ENCODE assay signal across 14 mouse cellular contexts in genomic region chr7:132897258-132897657, GRCm38 (mm10). TPM values are rescaled to one million over a fixed set of nuclear protein-coding genes. Genes with fewer than 3 reads are reported as not detected.
DNase-seq lines count a peak whose midpoint lies in the region; ATAC-seq and TF ChIP-seq lines count a peak whose summit lies in the region.
"Had no signal": no experiment of that assay in that cellular context is flagged by ENCODE, and none has a peak within 500 bp of the region (broad histone marks: within the 10 kb centered on the region; RNA-seq: fewer than 3 reads in every experiment).

No protein-coding gene starts in this region.

- no peak for TF ChIP-seq POLR2A in ES-Bruce4 (IDR thresholded peaks at IDR 0.05; ENCODE audit: insufficient read depth, low read length)

- peak; percentile 56 for TF ChIP-seq CTCF in layer of hippocampus, adult 2 months (conservative IDR thresholded peaks at IDR 0.05)
- TF ChIP-seq CTCF in ES-Bruce4 (IDR thresholded peaks at IDR 0.05; ENCODE audit: low read depth, low read length), result peak; percentile 75

- no peaks in the 10 kb centered on the region for H3K9me3 ChIP-seq in ES-Bruce4 (replicated peaks; ENCODE audit: control insufficient read depth, insufficient read depth, low read length, poor library complexity, severe bottlenecking)
- H3K9me3 ChIP-seq: hindbrain, embryonic 10.5 days; midbrain, embryonic 10.5 days had no signal

- H3K27me3 ChIP-seq in ES-Bruce4 (ENCODE audit: control insufficient read depth, insufficient read depth, low read length, poor library complexity, severe bottlenecking), result no peaks in the 10 kb centered on the region
- H3K27me3 ChIP-seq: Patski had no signal

- H3K4me3 ChIP-seq in layer of hippocampus, adult 2 months, result no peak overlapping the region
- no peak overlapping the region for H3K4me3 ChIP-seq in ES-Bruce4 (ENCODE audit: low read depth, low read length)
- H3K4me3 ChIP-seq: hindbrain, embryonic 10.5 days; midbrain, embryonic 10.5 days had no signal

- TF ChIP-seq EP300 in ES-Bruce4 (IDR thresholded peaks at IDR 0.05; ENCODE audit: insufficient read depth, low read depth, low read length), result no peak

- DNase-seq in CD4-positive, CD25-positive, alpha-beta regulatory T cell, adult 2 months (ENCODE audit: low read depth, low spot score), result peak; percentile 32
- no peak for DNase-seq in layer of hippocampus, adult 2 months (ENCODE audit: low spot score in 2 of 2)
- DNase-seq in layer of hippocampus, adult 9-11 months, result no peak
- no peak for DNase-seq in adrenal gland, postnatal 25 days
- no peak for DNase-seq in urinary bladder, adult 2 months (ENCODE audit: low spot score)
- DNase-seq: left cerebral cortex, postnatal 4 days; lung, embryonic 14.5 days; right cerebral cortex, postnatal 14 days had no signal

- ATAC-seq in CD4-positive, CD25-positive, alpha-beta regulatory T cell, adult 4 months, result no peak
- 0 out of 2 replicates have a peak, but pooled peaks have one; percentile 47 for ATAC-seq in erythroblast, adult 5-6 weeks (replicated peaks; ENCODE audit: low FRiP score, poor library complexity, severe bottlenecking)
- ATAC-seq: Patski had no signal

- H3K36me3 ChIP-seq in ES-Bruce4 (ENCODE audit: control insufficient read depth, insufficient read depth, low read length, poor library complexity, severe bottlenecking), result no peaks in the 10 kb centered on the region
- H3K36me3 ChIP-seq: hindbrain, embryonic 10.5 days; midbrain, embryonic 10.5 days had no signal

- no peak overlapping the region for H3K9ac ChIP-seq in ES-Bruce4 (ENCODE audit: low read depth, poor library complexity, severe bottlenecking)
- H3K9ac ChIP-seq: lung, embryonic 14.5 days had no signal

- H3K27ac ChIP-seq in layer of hippocampus, adult 2 months, result no peak overlapping the region
- no peak overlapping the region for H3K27ac ChIP-seq in ES-Bruce4 (ENCODE audit: insufficient read depth, low read length)
- H3K27ac ChIP-seq: hindbrain, embryonic 10.5 days; midbrain, embryonic 10.5 days had no signal

- H3K4me1 ChIP-seq in ES-Bruce4 (ENCODE audit: control insufficient read depth, insufficient read depth, low read length), result peaks cover 2% of the 10 kb centered on the region
- H3K4me1 ChIP-seq: midbrain, embryonic 10.5 days had no signal

RNA-seq across cellular contexts. Expression of gene Zranb1, which starts 33.7 kb away (rescaled TPM):
- 10 to 100 TPM; 11.4 to 15.4 TPM for polyA plus RNA-seq in CD4-positive, CD25-positive, alpha-beta regulatory T cell, adult 4 months (2017; shearing (Covaris generic))
- total RNA-seq in layer of hippocampus, adult 2 months (2021), result 10 to 100 TPM; 45.9 to 46.3 TPM
- 28.9 and 29.9 TPM in 2 replicates for polyA plus RNA-seq in ES-Bruce4 (2011; ENCODE audit: insufficient read depth, insufficient read length, low read depth, missing spikeins)
- 27.5 and 29.9 TPM in 2 replicates for total RNA-seq in erythroblast, adult 5-6 weeks (2015; ENCODE audit: low replicate concordance)
- 46.0 and 59.7 TPM in 2 replicates for total RNA-seq in erythroblast, adult 5-6 weeks (2017; ENCODE audit: low replicate concordance)
- total RNA-seq in adrenal gland, postnatal 25 days (2021), result 33.3 and 38.6 TPM in 2 replicates
- polyA plus RNA-seq in urinary bladder, adult 2 months (2012; rRNA removed), result 22.4 and 24.2 TPM in 2 replicates

RNA-seq across cellular contexts. Expression of gene Abraxas2, which starts 38.2 kb away (rescaled TPM):
- polyA plus RNA-seq in CD4-positive, CD25-positive, alpha-beta regulatory T cell, adult 4 months (2017; shearing (Covaris generic)), result 10 to 100 TPM; 35.2 to 37.9 TPM
- total RNA-seq in layer of hippocampus, adult 2 months (2021), result 10 to 100 TPM; 28.8 to 30.3 TPM
- 43.4 and 44.7 TPM in 2 replicates for polyA plus RNA-seq in ES-Bruce4 (2011; ENCODE audit: insufficient read depth, insufficient read length, low read depth, missing spikeins)
- 14.6 and 15.3 TPM in 2 replicates for total RNA-seq in erythroblast, adult 5-6 weeks (2015; ENCODE audit: low replicate concordance)
- 7.2 and 10.6 TPM in 2 replicates for total RNA-seq in erythroblast, adult 5-6 weeks (2017; ENCODE audit: low replicate concordance)
- 35.4 and 39.5 TPM in 2 replicates for total RNA-seq in adrenal gland, postnatal 25 days (2021)
- 24.0 and 24.7 TPM in 2 replicates for polyA plus RNA-seq in urinary bladder, adult 2 months (2012; rRNA removed)

RNA-seq across cellular contexts. Expression of gene Eef1akmt2, which starts 44.8 kb away (rescaled TPM):
- 10 to 100 TPM; 55.3 to 58.5 TPM for polyA plus RNA-seq in CD4-positive, CD25-positive, alpha-beta regulatory T cell, adult 4 months (2017; shearing (Covaris generic))
- total RNA-seq in layer of hippocampus, adult 2 months (2021), result 10 to 100 TPM; 35.8 to 38.6 TPM
- polyA plus RNA-seq in ES-Bruce4 (2011; ENCODE audit: insufficient read depth, insufficient read length, low read depth, missing spikeins), result 39.4 and 43.0 TPM in 2 replicates
- 5.6 and 7.3 TPM in 2 replicates for total RNA-seq in erythroblast, adult 5-6 weeks (2015; ENCODE audit: low replicate concordance)
- total RNA-seq in erythroblast, adult 5-6 weeks (2017; ENCODE audit: low replicate concordance), result 16.3 and 23.8 TPM in 2 replicates
- 30.5 and 36.6 TPM in 2 replicates for total RNA-seq in adrenal gland, postnatal 25 days (2021)
- polyA plus RNA-seq in urinary bladder, adult 2 months (2012; rRNA removed), result 33.7 and 34.9 TPM in 2 replicates
